Mouse (Mus musculus): ENCODE data around the gene Rbm20.

- TF ChIP-seq CTCF (IDR thresholded peaks at IDR 0.05; ENCODE audit: low read depth, low read length): no peak
- TF ChIP-seq GATA2 (IDR thresholded peaks at IDR 0.05; ENCODE audit: borderline replicate concordance, low read depth, low read length): no peak
Measured at GRCm38 (mm10) chr19:53831164-53831448, 154.0 kb downstream of the Rbm20 start.

Data from G1E (cell line).